Mouse (Mus musculus) intestine, embryonic 15.5 days (tissue): ENCODE measurements around the gene Sacm1l. TPM values are rescaled to one million over a fixed set of nuclear protein-coding genes. Genes with fewer than 3 reads are reported as not detected.

Source experiments
- ATAC-seq: fragments of 200-750 bp; cut with Nextera tagmentation; 2 replicates; pipeline ENCODE4 v1.8.0; 2017; ENCODE audit warnings: moderate TSS enrichment, moderate library complexity
- H3K27ac ChIP-seq: fragments of 300-500 bp; sonication (generic); 2 replicates; pipeline ENCODE4 v1.5.1; 2015; ENCODE audit warnings: mild to moderate bottlenecking, inconsistent platforms
- H3K27me3 ChIP-seq: fragments of 300-500 bp; sonication (generic); replicated peaks from 2 replicates; pipeline ENCODE4 v1.6.1; 2015; ENCODE audit warnings: inconsistent platforms
- H3K36me3 ChIP-seq: fragments of 300-500 bp; sonication (generic); 2 replicates; pipeline ENCODE4 v1.6.1; 2015; ENCODE audit warnings: inconsistent platforms
- H3K4me1 ChIP-seq: fragments of 300-500 bp; sonication (generic); replicated peaks from 2 replicates; pipeline ENCODE4 v1.6.1; 2015; ENCODE audit warnings: inconsistent platforms
- H3K4me2 ChIP-seq: fragments of 300-500 bp; sonication (generic); replicated peaks from 2 replicates; pipeline ENCODE4 v1.6.1; 2015; ENCODE audit warnings: mild to moderate bottlenecking, inconsistent platforms
- H3K4me3 ChIP-seq: fragments of 300-500 bp; sonication (generic); replicated peaks from 2 replicates; pipeline ENCODE4 v1.5.1; 2015; ENCODE audit warnings: inconsistent platforms
- H3K9ac ChIP-seq: fragments of 300-500 bp; sonication (generic); 2 replicates; pipeline ENCODE4 v1.6.1; 2015; ENCODE audit warnings: inconsistent platforms
- H3K9me3 ChIP-seq: fragments of 300-500 bp; sonication (generic); 2 replicates; pipeline ENCODE4 v1.6.1; 2016; ENCODE audit warnings: inconsistent platforms
- WGBS: fragments of 180-500 bp; shearing (Covaris S2); methylation state at CpG from one replicate; pipeline ENCODE4 v1.1.7; 2015; 5-methylcytosine and 5-hydroxymethylcytosine counted together
- polyA plus RNA-seq: library from polyadenylated mRNA; unstranded; fragments of >200 nt; fragmentation: Nextera tagmentation; extraction: Ambion mirVana; gene quantifications from 2 replicates; pipeline ENCODE4 v1.2.1, GENCODE M21; 2015

Sacm1l gene
- polyA plus RNA-seq, 1 experiment from 2014 or later, result 69.5 TPM

DNA sequence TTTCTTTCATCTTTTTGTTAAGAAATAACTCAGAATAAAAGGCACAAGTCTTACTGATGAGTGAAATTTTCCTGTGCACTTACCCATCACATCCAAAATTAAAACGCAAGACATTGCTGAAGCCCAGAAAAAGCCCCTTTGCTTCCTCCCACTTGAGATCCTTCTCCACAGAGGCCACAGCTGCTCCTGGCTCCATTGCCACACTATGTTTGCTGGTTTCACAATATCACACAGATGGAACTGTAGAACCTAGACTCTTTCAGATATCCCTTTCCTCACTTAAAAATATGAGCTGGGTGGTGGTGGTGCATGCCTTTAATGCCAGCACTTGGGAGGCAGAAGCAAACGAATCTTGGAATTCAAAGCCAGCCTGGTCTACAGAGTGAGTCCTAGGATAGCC, 17.1 kb upstream of the Sacm1l start:
- H3K9me3 ChIP-seq, result no peaks in the 10 kb centered on the region
- ATAC-seq, result no peak
- H3K4me2 ChIP-seq, result no peak overlapping the region
- H3K27me3 ChIP-seq, result no peaks in the 10 kb centered on the region
- peaks cover 24% of the 10 kb centered on the region for H3K36me3 ChIP-seq
- H3K4me3 ChIP-seq, result no peak overlapping the region
- 76% methylated on average over 2 of the region's 2 CpGs for WGBS
- no peak overlapping the region for H3K9ac ChIP-seq
- H3K4me1 ChIP-seq, result no peaks in the 10 kb centered on the region
- no peak overlapping the region for H3K27ac ChIP-seq

DNA sequence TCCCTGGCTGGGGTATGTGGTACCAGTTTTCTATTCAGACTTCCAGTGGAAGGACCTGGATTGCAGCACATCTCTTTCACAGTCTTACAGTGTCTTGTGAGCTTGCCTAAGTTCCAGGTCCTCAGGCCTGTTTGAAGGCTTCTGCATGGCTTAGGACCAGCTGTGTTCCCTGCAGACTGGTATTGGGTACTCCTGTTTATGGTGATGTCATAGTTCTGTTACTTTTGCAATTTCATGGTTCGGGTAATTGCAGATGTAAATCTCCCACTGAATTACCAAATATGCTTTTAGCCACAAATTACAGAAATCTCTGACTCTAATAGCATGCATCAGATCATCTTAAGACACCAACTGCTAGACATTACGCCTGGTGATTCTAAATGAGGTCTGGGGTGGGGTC, 14.5 kb upstream of the Sacm1l start:
- no peak overlapping the region for H3K4me3 ChIP-seq
- H3K36me3 ChIP-seq, result peaks cover 35% of the 10 kb centered on the region
- H3K4me2 ChIP-seq, result no peak overlapping the region
- WGBS, result 81% methylated on average over 2 of the region's 2 CpGs
- H3K27ac ChIP-seq, result no peak overlapping the region
- H3K27me3 ChIP-seq, result no peaks in the 10 kb centered on the region
- ATAC-seq, result no peak
- H3K9me3 ChIP-seq, result no peaks in the 10 kb centered on the region
- H3K4me1 ChIP-seq, result peaks cover 4% of the 10 kb centered on the region; the same call in 1 of the 2 replicates
- H3K9ac ChIP-seq, result no peak overlapping the region

DNA sequence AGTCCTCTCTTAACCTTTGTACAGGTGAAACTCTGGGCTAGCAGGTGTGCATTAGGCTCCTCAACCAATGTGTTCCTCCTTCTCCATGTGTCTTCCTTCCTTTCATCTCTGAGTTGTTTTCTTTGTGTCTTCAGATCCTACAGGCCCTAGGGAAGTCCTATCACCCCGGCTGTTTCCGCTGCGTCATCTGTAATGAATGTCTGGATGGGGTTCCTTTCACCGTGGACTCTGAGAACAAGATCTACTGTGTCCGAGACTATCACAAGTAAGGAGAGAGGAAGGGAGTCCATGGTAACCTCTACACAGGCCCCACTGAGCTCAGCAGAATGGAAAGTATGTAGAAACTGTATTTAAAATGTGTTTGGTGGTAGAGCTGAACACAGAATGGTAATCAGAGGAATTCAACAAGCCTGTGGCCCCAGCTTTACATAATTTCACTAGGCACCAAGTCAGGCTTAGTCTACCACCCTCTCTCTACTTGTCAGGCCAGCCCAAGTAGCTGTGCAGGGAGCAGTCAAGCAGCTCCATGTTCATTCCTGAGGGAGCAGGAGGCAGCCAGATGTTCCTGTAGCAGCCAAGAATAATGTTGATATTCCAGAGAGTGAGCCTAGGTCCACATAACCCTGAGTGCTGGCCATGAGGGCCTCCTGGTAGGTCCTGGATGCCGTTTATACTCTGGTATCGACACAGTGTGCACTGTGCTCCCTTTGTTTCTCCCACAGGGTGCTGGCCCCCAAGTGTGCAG, 12.7 kb upstream of the Sacm1l start:
- Histone ChIP-seq H3K4me1 (peaks cover 7% of the 10 kb centered on the region), H3K4me3 (no peak overlapping the region), H3K9ac (no peak overlapping the region), H3K9me3 (no peaks in the 10 kb centered on the region), H3K4me2 (no peak overlapping the region), H3K36me3 (peaks cover 37% of the 10 kb centered on the region), H3K27me3 (no peaks in the 10 kb centered on the region), H3K27ac (no peak overlapping the region)
- WGBS, result 89% methylated on average over 7 of the region's 7 CpGs
- no peak for ATAC-seq

DNA sequence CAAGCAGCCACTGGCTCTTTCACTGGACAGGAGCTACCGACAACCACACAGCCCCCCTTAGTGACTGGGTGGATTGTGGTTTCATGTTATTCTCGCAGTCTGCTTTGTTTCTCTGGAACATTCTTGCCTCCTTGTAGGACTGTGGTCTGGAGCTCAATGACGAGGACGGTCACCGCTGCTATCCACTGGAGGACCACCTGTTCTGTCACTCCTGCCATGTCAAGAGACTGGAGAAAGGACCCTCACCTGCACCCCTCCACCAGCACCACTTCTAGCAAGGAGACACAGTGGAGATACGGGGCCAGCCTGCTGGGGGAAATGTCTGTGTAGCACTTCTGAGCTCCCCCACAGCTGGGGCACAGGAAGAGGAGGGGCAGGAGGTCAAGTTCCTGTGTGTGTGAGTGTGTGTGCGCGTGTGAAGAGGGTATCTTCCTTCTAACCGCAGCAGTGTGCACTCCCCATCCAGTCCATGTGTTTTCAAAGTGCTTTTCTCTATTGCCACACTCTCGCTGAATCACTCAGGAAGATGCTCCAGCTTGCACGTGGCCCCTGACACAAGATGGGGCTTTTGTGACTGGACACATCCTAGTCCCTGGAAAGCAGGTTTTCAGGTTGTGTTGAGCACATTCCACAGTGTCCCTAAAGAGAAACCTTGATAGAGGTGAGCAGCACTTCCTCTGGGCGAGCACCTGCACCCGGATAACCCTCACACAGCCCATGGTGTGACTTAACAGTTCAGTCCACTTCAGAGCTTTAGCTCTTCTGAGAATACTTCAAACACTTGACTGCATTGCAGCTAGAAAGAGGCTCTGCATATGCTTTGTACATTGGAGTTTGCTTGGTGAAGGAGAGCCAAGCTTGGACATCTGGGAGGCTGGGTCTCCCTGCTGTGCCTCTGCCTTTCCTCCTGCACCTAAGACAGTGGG, 10.3 kb upstream of the Sacm1l start:
- no peak overlapping the region for H3K4me3 ChIP-seq
- H3K27ac ChIP-seq, result no peak overlapping the region
- ATAC-seq, result no peak
- H3K4me2 ChIP-seq, result no peak overlapping the region
- H3K4me1 ChIP-seq, result peaks cover 7% of the 10 kb centered on the region
- no peaks in the 10 kb centered on the region for H3K27me3 ChIP-seq
- H3K9ac ChIP-seq, result no peak overlapping the region
- WGBS, result 80% methylated on average over 13 of the region's 13 CpGs
- H3K9me3 ChIP-seq, result no peaks in the 10 kb centered on the region
- H3K36me3 ChIP-seq, result peaks cover 25% of the 10 kb centered on the region

DNA sequence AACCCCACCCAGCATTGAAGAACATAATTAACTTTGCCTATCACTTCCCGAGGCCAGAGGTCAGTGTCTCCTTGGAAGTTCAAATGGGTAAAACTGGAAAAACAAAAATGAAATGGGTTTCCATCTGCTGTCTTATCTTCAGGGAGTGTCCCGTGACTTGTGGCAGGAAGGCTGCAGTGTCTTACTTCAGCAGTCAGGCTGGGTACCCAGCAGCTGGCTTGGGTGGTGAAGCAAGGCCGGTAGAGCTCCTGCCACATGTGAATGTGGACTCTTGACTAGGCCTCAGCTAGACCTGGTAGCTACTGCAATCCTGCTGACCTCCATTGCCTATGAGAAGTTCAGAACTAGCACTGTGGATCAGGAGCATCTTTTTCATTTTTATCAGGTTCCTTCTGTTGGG, 8.8 kb upstream of the Sacm1l start:
- no peak overlapping the region for H3K4me3 ChIP-seq
- H3K36me3 ChIP-seq, result peaks cover 22% of the 10 kb centered on the region
- H3K9ac ChIP-seq, result no peak overlapping the region
- 56% methylated on average over 3 of the region's 3 CpGs for WGBS
- H3K27me3 ChIP-seq, result no peaks in the 10 kb centered on the region
- peak overlapping the region; percentile 34; the same call in 1 of the 2 replicates for H3K27ac ChIP-seq
- H3K4me2 ChIP-seq, result no peak overlapping the region
- H3K9me3 ChIP-seq, result no peaks in the 10 kb centered on the region
- H3K4me1 ChIP-seq, result peaks cover 7% of the 10 kb centered on the region
- peak; percentile 63 for ATAC-seq

DNA sequence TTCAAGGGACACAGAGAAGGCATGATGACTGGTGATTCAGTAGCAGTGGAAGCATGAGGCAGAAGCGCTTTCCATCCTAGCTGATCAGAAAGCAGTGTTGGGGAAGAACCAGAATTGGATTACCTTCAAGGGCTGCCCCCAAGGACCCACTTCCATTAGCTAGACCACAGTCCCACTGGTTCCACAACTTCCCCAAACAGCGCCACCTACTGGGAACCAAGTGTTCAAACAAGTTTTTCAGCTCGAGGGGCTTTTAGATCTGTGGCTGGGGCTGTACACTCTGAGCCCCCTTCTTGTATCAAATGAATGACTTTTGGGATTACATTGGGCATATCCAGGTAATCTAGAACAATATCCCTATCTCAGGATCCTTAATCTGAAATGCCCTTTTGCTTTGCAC, 5.9 kb upstream of the Sacm1l start:
- no peaks in the 10 kb centered on the region for H3K27me3 ChIP-seq
- H3K4me3 ChIP-seq, result no peak overlapping the region
- WGBS, result 37% methylated on average over 3 of the region's 3 CpGs
- no peak overlapping the region for H3K27ac ChIP-seq
- H3K4me2 ChIP-seq, result no peak overlapping the region
- no peak for ATAC-seq
- no peaks in the 10 kb centered on the region for H3K9me3 ChIP-seq
- peaks cover 7% of the 10 kb centered on the region for H3K4me1 ChIP-seq
- peaks cover 14% of the 10 kb centered on the region for H3K36me3 ChIP-seq
- H3K9ac ChIP-seq, result no peak overlapping the region

DNA sequence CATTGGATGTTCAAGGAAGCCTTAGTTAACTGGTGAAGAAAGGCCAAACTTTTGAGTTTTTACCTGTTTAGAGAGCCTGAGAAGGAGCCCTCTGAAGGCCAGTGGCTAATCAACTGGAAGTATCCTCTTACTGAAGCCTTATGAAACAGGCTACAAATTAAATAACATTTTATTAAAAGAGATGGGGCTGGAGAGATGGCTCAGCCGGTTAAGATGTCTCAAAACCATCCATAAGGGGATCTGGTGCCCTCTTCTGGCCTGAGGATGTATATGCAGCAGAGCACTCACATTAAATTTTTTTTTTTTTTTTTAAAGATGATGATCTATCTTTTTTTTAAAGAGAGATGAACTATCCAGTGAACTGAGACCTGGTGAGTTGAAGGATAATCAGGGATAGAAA, 4.5 kb upstream of the Sacm1l start:
- peaks cover 3% of the 10 kb centered on the region for H3K4me1 ChIP-seq
- WGBS, result 0% methylated on average over 1 of the region's 1 CpGs
- ATAC-seq, result no peak
- no peak overlapping the region for H3K9ac ChIP-seq
- H3K4me3 ChIP-seq, result no peak overlapping the region
- no peaks in the 10 kb centered on the region for H3K27me3 ChIP-seq
- no peaks in the 10 kb centered on the region for H3K9me3 ChIP-seq
- H3K4me2 ChIP-seq, result no peak overlapping the region
- peaks cover 3% of the 10 kb centered on the region; the same call in 1 of the 2 replicates for H3K36me3 ChIP-seq
- H3K27ac ChIP-seq, result no peak overlapping the region

DNA sequence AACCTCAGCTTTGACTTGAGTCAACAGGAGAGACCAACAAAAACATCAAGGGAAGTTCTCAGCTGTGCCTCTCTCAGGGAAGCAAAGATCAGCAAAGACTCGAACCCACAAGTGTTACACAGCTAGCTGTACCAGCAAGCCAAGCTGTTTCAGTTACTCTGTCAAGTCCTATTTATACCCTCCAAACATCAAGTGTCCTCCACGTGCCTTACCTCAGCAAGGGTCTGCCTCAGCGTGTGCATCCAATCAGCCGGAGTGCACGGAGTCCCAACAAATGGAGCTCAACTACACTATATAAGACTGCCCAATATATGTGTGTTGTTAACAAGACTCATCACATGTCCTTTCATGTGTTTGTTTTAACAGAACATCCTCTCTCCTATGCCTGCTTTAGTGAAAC, 3.1 kb upstream of the Sacm1l start:
- ATAC-seq, result no peak
- no peak overlapping the region for H3K9ac ChIP-seq
- H3K27ac ChIP-seq, result no peak overlapping the region
- H3K4me1 ChIP-seq, result peaks cover 7% of the 10 kb centered on the region
- H3K4me3 ChIP-seq, result no peak overlapping the region
- WGBS, result 79% methylated on average over 5 of the region's 5 CpGs
- H3K4me2 ChIP-seq, result no peak overlapping the region
- H3K9me3 ChIP-seq, result no peaks in the 10 kb centered on the region
- no peaks in the 10 kb centered on the region for H3K36me3 ChIP-seq
- H3K27me3 ChIP-seq, result no peaks in the 10 kb centered on the region

DNA sequence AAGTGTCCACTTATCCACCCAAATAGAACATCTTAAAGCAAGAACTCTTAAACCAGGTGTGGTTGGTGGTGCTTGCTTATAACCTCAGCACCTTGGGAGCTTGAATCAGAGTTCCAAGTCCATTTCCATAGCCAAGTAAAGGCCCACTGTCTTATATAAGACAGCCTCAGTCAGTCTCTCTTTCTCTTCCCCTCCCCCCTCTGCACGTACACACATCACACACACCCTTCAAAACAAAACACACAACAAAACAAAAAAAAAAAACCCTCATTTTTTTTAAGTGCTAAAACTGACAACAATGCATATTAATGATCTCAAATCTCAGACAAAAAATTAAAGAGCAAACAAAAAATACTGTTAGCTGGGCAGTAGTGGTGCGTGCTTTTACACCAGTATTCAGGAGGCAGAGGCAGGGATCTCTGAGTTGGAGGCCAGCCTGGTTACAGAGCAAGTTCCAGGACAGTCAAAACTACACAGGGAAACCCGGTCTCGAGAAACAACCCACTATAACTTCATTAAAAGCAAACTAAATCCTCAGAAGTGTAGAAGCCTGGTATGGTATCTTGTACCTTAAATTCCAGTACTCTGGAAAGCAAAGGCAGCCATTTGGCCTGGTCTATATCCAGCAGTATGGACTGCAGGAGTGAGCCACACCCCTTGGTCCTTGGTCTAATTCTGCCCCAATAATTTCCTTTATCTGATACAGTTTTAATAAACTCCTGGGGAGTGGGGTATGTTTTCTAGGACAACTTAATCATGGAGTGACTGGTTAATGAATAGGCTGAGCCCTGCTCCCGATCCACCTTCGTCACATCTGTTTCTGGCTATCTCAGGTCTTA, 1.3 kb upstream of the Sacm1l start:
- peak overlapping the region; percentile 57 for H3K9ac ChIP-seq
- ATAC-seq, result no peak
- WGBS, result 22% methylated on average over 6 of the region's 6 CpGs
- peaks cover 13% of the 10 kb centered on the region for H3K4me1 ChIP-seq
- no peaks in the 10 kb centered on the region for H3K36me3 ChIP-seq
- peak overlapping the region; percentile 65 for H3K4me2 ChIP-seq
- peak overlapping the region; percentile 92 for H3K27ac ChIP-seq
- no peaks in the 10 kb centered on the region for H3K9me3 ChIP-seq
- H3K4me3 ChIP-seq, result peak overlapping the region; percentile 42
- no peaks in the 10 kb centered on the region for H3K27me3 ChIP-seq

DNA sequence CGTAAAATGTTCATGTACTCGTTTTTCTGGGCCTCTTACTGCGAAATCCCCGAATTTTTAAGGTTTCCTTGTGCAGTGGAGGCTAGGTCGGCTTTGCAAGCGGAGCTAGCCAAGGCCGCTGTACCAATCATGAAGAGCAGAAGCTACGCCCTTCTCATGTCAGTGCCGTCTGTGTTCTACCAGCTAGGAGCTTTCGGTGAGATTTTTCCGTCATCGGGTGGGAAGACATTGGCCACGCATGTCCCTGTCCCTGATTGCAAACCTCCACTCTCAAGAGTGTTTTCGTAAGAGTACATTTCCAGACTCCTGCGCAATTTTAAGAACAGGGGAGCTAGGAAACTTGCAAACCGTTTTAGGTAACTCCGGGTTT, 648 bp upstream of the Sacm1l start:
- Histone ChIP-seq H3K27me3 (no peaks in the 10 kb centered on the region), H3K27ac (peak overlapping the region; percentile 92), H3K4me3 (peak overlapping the region; percentile 42), H3K4me1 (peaks cover 13% of the 10 kb centered on the region), H3K36me3 (no peaks in the 10 kb centered on the region), H3K9ac (peak overlapping the region; percentile 57), H3K9me3 (no peaks in the 10 kb centered on the region), H3K4me2 (peak overlapping the region; percentile 65)
- 1% methylated on average over 17 of the region's 17 CpGs for WGBS
- peak; percentile 56 for ATAC-seq

DNA sequence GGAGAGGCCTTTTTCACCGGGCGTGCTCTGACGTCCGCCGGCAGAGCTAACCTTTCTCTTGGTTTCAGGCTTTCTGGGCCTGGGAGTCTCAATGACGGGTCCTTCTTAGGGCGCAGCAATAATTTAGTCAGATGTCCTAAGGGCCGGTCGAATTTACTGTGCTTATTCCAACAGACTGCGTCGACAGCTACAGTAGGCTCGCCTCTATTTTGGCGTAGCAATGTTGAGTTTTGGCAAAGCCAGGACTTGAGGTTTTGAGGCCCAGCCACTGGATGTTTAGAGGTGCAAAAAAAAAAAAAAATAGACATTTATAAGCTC, 558 bp downstream of the Sacm1l start:
- Histone ChIP-seq H3K9me3 (no peaks in the 10 kb centered on the region), H3K27ac (peak overlapping the region; percentile 93), H3K27me3 (no peaks in the 10 kb centered on the region), H3K9ac (peak overlapping the region; percentile 90), H3K4me1 (peaks cover 13% of the 10 kb centered on the region), H3K36me3 (no peaks in the 10 kb centered on the region), H3K4me3 (peak overlapping the region; percentile 80), H3K4me2 (peak overlapping the region; percentile 57)
- WGBS, result under 1% methylated on average over 13 of the region's 13 CpGs
- no peak; the same call in 1 of the 2 replicates for ATAC-seq

DNA sequence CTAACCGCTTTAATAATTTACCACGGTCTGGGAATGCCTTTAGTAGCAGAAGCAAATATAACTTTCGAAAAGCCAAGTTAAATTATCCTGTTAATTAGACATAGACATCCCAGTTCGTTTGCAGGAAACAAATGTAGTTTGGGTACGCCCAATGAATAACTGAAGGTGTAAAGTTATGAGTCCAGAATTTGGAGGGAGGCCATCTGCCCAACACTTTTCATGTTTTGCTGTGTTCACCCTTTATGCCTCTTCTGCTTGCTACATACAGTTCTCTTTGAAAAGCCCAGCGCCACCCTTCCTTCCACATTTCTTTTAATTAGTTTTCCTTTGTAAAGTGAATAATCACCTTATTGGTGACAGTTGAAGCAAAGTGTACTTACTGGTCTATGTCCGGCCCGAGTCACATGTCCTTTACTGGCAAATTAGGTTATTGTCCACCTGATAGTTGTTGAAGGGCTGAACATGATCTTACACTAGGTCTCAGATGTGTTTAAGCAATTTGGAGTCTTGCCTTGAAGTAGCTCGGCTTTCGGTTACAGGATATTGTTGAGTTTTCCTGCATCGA, 1.1 kb downstream of the Sacm1l start:
- peak overlapping the region; percentile 80 for H3K4me3 ChIP-seq
- peaks cover 13% of the 10 kb centered on the region for H3K4me1 ChIP-seq
- H3K9me3 ChIP-seq, result no peaks in the 10 kb centered on the region
- no peak for ATAC-seq
- no peaks in the 10 kb centered on the region for H3K27me3 ChIP-seq
- H3K9ac ChIP-seq, result peak overlapping the region; percentile 90
- peak overlapping the region; percentile 57 for H3K4me2 ChIP-seq
- no peaks in the 10 kb centered on the region for H3K36me3 ChIP-seq
- H3K27ac ChIP-seq, result peak overlapping the region; percentile 93; the same call in 1 of the 2 replicates
- WGBS, result 33% methylated on average over 11 of the region's 11 CpGs
